Mouse (Mus musculus) lung, embryonic 16.5 days (tissue): ENCODE measurements around the gene Ddx58. TPM values are rescaled to one million over a fixed set of nuclear protein-coding genes. Genes with fewer than 3 reads are reported as not detected.

Source experiments
- ATAC-seq: fragments of 200-750 bp; cut with Nextera tagmentation; 2 replicates; pipeline ENCODE4 v1.8.0; 2017; ENCODE audit warnings: low read depth, mild to moderate bottlenecking, moderate library complexity
- H3K27ac ChIP-seq: fragments of 300-500 bp; sonication (generic); 2 replicates; pipeline ENCODE4 v1.5.1; 2014; ENCODE audit warnings: mild to moderate bottlenecking, control low read depth, low read length
- H3K27me3 ChIP-seq: fragments of 300-500 bp; sonication (generic); 2 replicates; pipeline ENCODE4 v1.6.1; 2014; ENCODE audit warnings: low read depth, low read length, mixed read lengths; ENCODE audit not compliant: control insufficient read depth, insufficient read depth
- H3K36me3 ChIP-seq: fragments of 300-500 bp; sonication (generic); 2 replicates; pipeline ENCODE4 v1.6.1; 2014; ENCODE audit warnings: low read length; ENCODE audit not compliant: control insufficient read depth, insufficient read depth
- H3K4me1 ChIP-seq: fragments of 300-500 bp; sonication (generic); replicated peaks from 2 replicates; pipeline ENCODE4 v1.6.1; 2014; ENCODE audit warnings: low read length, mixed read lengths; ENCODE audit not compliant: control insufficient read depth, insufficient read depth
- H3K4me2 ChIP-seq: fragments of 300-500 bp; sonication (generic); 2 replicates; pipeline ENCODE4 v1.6.1; 2014; ENCODE audit warnings: low read depth, low read length, control low read depth
- H3K4me3 ChIP-seq: fragments of 300-500 bp; sonication (generic); 2 replicates; pipeline ENCODE4 v1.5.1; 2014; ENCODE audit warnings: mild to moderate bottlenecking, low read length, control low read depth
- H3K9ac ChIP-seq: fragments of 300-500 bp; sonication (generic); 2 replicates; pipeline ENCODE4 v1.6.1; 2014; ENCODE audit warnings: low read length, control low read depth
- H3K9me3 ChIP-seq: fragments of 300-500 bp; sonication (generic); 2 replicates; pipeline ENCODE4 v1.6.1; 2016; ENCODE audit warnings: low read length; ENCODE audit not compliant: control insufficient read depth
- WGBS: fragments of 180-500 bp; shearing (Covaris S2); extraction: QIAGEN DNeasy Blood & Tissue Kit; methylation state at CpG from one replicate; pipeline ENCODE4 v1.1.7; 2014; 5-methylcytosine and 5-hydroxymethylcytosine counted together
- polyA plus RNA-seq: library from polyadenylated mRNA; unstranded; fragments of >200 nt; fragmentation: Nextera tagmentation; extraction: Ambion mirVana; gene quantifications from 2 replicates; pipeline ENCODE4 v1.2.1, GENCODE M21; 2015

The Ddx58 gene
- polyA plus RNA-seq, 1 experiment from 2014 or later, result 11.7 TPM

DNA sequence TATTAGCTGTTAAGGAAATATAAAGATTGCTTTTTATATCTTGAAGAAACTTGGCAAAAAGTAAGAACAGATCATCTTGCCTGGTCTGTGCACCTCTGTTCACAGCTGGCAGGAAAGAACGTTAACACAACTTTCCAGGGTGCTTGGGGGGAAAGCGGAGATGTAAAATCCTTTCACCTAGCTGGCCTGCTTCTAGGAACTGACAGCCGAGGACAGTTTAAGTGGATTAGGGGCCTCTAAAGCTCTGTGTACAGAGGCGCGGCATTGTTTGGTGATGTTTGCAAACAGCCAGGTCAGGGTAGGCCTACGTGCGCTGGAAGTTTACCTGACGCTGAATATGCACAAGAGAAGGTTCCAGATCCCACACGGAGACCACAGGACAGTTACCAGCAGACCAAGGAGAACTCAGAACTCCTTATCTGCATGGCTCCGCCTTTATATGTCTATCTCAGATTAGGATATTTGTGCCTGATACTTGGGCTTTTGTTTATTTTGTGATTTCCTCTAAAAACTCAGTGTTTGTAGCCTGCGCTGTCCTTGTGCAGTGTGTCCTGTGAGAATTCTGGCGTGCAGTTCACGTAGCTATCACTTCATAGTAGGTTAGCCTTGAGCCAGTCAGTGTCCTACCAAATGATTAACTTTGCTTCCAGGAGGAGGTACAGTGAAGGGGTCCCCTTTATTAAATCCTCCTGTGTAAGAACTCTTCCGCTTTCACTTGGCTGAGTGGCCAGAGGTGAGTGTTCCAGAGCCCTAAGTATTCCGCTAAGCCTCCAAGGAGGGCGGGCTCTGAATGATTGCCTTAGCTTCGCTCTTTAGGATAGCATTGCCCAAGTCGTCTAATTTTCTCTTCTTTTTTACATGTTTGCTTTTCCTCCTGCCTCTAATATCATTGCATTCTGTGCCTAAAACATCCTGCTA is 82.8 kb downstream of the Ddx58 start:
- Histone ChIP-seq H3K27ac (peak overlapping the region; percentile 58; the same call in 1 of the 2 replicates), H3K9ac (no peak overlapping the region), H3K27me3 (no peaks in the 10 kb centered on the region), H3K9me3 (peaks cover 6% of the 10 kb centered on the region; the same call in 1 of the 2 replicates), H3K36me3 (no peaks in the 10 kb centered on the region), H3K4me2 (peak overlapping the region; percentile 24), H3K4me3 (no peak overlapping the region), H3K4me1 (peaks cover 29% of the 10 kb centered on the region)
- 42% methylated on average over 18 of the region's 18 CpGs for WGBS
- peak; percentile 21 for ATAC-seq

DNA sequence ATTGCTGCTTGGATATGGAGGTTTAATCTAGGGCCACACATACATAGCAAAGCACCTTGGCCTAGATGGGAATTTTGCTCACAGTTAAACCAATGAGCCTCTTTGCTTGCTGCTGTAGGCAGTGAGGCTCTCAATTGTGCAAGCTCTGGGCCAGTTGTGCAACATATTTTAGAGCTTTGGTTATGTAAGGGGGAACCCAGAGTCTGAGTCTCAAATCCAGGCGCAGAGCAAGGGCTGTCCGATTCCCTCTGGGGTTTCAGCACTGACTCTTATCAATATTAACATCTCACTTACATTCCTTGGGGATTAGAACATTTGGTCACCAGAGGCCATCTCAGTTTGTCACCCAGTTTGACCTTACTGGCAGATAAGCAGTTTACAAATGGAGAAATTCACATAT is 83.5 kb downstream of the Ddx58 start:
- peak; percentile 75 for ATAC-seq
- H3K36me3 ChIP-seq, result no peaks in the 10 kb centered on the region
- peak overlapping the region; percentile 29 for H3K27ac ChIP-seq
- H3K4me2 ChIP-seq, result no peak overlapping the region
- 25% methylated on average over 2 of the region's 2 CpGs for WGBS
- H3K9me3 ChIP-seq, result peaks cover 6% of the 10 kb centered on the region; the same call in 1 of the 2 replicates
- H3K27me3 ChIP-seq, result no peaks in the 10 kb centered on the region
- H3K9ac ChIP-seq, result no peak overlapping the region
- H3K4me1 ChIP-seq, result peaks cover 29% of the 10 kb centered on the region
- H3K4me3 ChIP-seq, result no peak overlapping the region

DNA sequence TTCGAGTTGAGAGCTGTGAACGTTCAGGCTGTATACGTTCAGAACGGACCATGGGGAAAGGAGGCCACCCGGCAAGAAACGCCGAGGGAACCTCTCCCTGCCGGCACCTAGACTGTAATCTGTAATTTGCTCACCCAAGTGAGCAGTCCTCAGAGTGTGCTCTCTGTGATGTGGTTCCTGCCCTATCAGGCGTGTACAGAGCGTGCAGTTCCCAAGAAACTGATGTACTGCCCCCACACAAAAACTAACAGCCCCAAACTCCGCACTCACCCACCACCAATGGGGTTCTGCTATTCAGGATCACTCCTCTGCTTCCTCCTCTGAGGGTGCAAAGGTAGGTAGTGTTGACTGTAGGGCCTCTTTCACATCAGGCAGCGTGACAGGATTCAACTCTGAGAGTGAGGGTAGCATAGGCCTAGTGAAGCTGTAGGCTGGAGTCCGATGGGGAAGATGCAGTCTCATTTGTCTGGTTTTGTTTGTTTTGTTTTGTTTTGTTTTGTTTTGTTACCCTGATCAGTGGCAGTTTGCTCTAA is 84.1 kb downstream of the Ddx58 start:
- no peak overlapping the region for H3K9ac ChIP-seq
- no peaks in the 10 kb centered on the region for H3K27me3 ChIP-seq
- peaks cover 2% of the 10 kb centered on the region; the same call in 1 of the 2 replicates for H3K9me3 ChIP-seq
- peaks cover 29% of the 10 kb centered on the region for H3K4me1 ChIP-seq
- H3K27ac ChIP-seq, result no peak overlapping the region; the same call in 1 of the 2 replicates
- ATAC-seq, result no peak
- no peaks in the 10 kb centered on the region for H3K36me3 ChIP-seq
- no peak overlapping the region for H3K4me2 ChIP-seq
- WGBS, result 66% methylated on average over 13 of the region's 13 CpGs
- no peak overlapping the region for H3K4me3 ChIP-seq

DNA sequence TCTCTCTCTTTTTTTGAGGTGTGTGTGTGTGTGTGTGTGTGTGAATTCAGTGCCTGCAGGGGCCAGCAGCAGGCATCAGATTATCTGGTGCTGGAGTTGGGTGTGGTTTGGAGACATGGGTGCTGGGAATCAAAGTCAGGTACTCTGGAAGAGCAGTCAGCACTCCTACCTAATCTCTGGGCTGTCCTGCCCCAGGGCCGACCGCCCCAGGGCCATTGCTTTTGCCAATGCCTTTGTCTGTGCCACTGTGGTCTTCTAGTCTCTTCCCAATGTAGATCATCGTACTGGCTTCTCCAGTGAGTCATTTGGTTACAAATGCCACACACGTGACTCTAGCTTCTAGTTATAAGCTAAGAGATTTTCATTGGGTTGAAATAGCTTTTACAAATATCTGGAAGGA is 84.9 kb downstream of the Ddx58 start:
- H3K4me3 ChIP-seq, result no peak overlapping the region
- H3K27me3 ChIP-seq, result no peaks in the 10 kb centered on the region
- no peaks in the 10 kb centered on the region for H3K9me3 ChIP-seq
- H3K4me2 ChIP-seq, result no peak overlapping the region
- WGBS, result 83% methylated on average over 4 of the region's 4 CpGs
- no peak for ATAC-seq
- no peak overlapping the region for H3K9ac ChIP-seq
- no peaks in the 10 kb centered on the region for H3K36me3 ChIP-seq
- peaks cover 29% of the 10 kb centered on the region for H3K4me1 ChIP-seq
- H3K27ac ChIP-seq, result no peak overlapping the region

Other genes starting within 250 kb of the Ddx58 start
- gene Aco1, start 96.7 kb downstream of the Ddx58 start, polyA plus RNA-seq, result 56.8 and 60.3 TPM in 2 replicates
- gene Smim27, start 29.8 kb upstream of the Ddx58 start, polyA plus RNA-seq, result 36.6 and 40.2 TPM in 2 replicates
- gene Topors, start 30.0 kb upstream of the Ddx58 start, polyA plus RNA-seq, result 39.2 and 39.4 TPM in 2 replicates
- gene Ndufb6, start 39.6 kb upstream of the Ddx58 start, polyA plus RNA-seq, result 293 and 294 TPM in 2 replicates
- gene Tmem215, start 232.4 kb upstream of the Ddx58 start, polyA plus RNA-seq, result 0.63 and 0.68 TPM in 2 replicates